Mouse (Mus musculus) ES-E14 (cell line): ENCODE results near the gene Chp1. TPM values are rescaled to one million over a fixed set of nuclear protein-coding genes. Genes with fewer than 3 reads are reported as not detected.

Experiments
- DNase-seq: peaks from one replicate; pipeline ENCODE4 v3.0.0-alpha.2; 2013; ENCODE audit warnings: low read depth, low spot score
- H3K27ac ChIP-seq: 2 replicates; pipeline ENCODE4 v1.5.1; 2012; ENCODE audit warnings: low read depth, mild to moderate bottlenecking, low read length, moderate library complexity, mixed read lengths; ENCODE audit not compliant: poor library complexity, insufficient read depth, severe bottlenecking
- H3K36me3 ChIP-seq: 2 replicates; pipeline ENCODE4 v1.6.1; 2012; ENCODE audit warnings: mild to moderate bottlenecking, low read length, moderate library complexity, mixed read lengths; ENCODE audit not compliant: control insufficient read depth, poor library complexity, insufficient read depth, severe bottlenecking
- H3K4me1 ChIP-seq, 2 experiments: fragments of 150-350 bp in 1 of 2; sonication (generic) in 1 of 2; 2 replicates each; pipeline ENCODE4 v1.6.1; 2012; ENCODE audit warnings: low read length in 2 of 2, mild to moderate bottlenecking in 1 of 2, mixed read lengths in 1 of 2; ENCODE audit not compliant: control insufficient read depth in 2 of 2, insufficient read depth in 2 of 2, poor library complexity in 1 of 2
- H3K4me3 ChIP-seq, 2 experiments: fragments of 150-350 bp in 1 of 2; sonication (generic) in 1 of 2; 2 replicates each; pipeline ENCODE4 v1.5.1; 2012; ENCODE audit warnings: low read length in 2 of 2, low read depth in 1 of 2, mild to moderate bottlenecking in 1 of 2, mixed read lengths in 1 of 2; ENCODE audit not compliant: insufficient read depth in 1 of 2, poor library complexity in 1 of 2, severe bottlenecking in 1 of 2
- H3K9ac ChIP-seq: 2 replicates; pipeline ENCODE4 v1.6.1; 2012; ENCODE audit warnings: low read depth, mild to moderate bottlenecking, low read length, mixed read lengths; ENCODE audit not compliant: poor library complexity, insufficient read depth, severe bottlenecking
- H3K9me3 ChIP-seq: fragments of 150-350 bp; sonication (generic); 2 replicates; pipeline ENCODE4 v1.6.1; 2012; ENCODE audit warnings: low read depth, mild to moderate bottlenecking, low read length; ENCODE audit not compliant: control insufficient read depth, insufficient read depth
- CHD2 ChIP-seq: IDR thresholded peaks from 2 replicates; pipeline ENCODE4 v1.6.1; 2014; ENCODE audit warnings: mild to moderate bottlenecking, low read depth, low read length, inconsistent platforms
- HCFC1 ChIP-seq: IDR thresholded peaks from 2 replicates; pipeline ENCODE4 v1.6.1; 2012; ENCODE audit warnings: low read length, inconsistent platforms, borderline replicate concordance; ENCODE audit not compliant: insufficient read depth
- MAFK ChIP-seq: IDR thresholded peaks from 2 replicates; pipeline ENCODE4 v1.6.1; 2014; ENCODE audit warnings: mild to moderate bottlenecking, low read depth, low read length, inconsistent platforms; ENCODE audit not compliant: insufficient read depth
- ZC3H11A ChIP-seq: IDR thresholded peaks from 2 replicates; pipeline ENCODE4 v1.6.1; 2012; ENCODE audit warnings: low read depth, mild to moderate bottlenecking, inconsistent platforms, low read length, borderline replicate concordance
- ZNF384 ChIP-seq: IDR thresholded peaks from 2 replicates; pipeline ENCODE4 v1.6.1; 2012; ENCODE audit warnings: low read depth, low read length, inconsistent platforms
- in situ Hi-C, 2 experiments: fragments of 600-800 bp; cut with MboI; formaldehyde crosslinking; loops; one replicate each; pipeline ENCODE4 v1.15.1; 2025; ENCODE audit warnings: low sequenced_read_pairs in 2 of 2, inconsistent platforms in 1 of 2; ENCODE audit not compliant: unreplicated experiment in 2 of 2
- total RNA-seq: library from RNA; depleted of rRNA; stranded (reverse); fragments of 300-350 nt; gene quantifications from 2 replicates; pipeline ENCODE4 v1.2.3, GENCODE M21; 2012

Chp1 gene
- total RNA-seq, 1 experiment = 29.7 TPM

- no peaks in the 10 kb centered on the region for H3K9me3 ChIP-seq
- no peak overlapping the region for H3K27ac ChIP-seq
- peaks cover 0 to 4% of the 10 kb centered on the region in 2 experiments; a peak in 1 of 4 replicates for H3K4me1 ChIP-seq
- DNase-seq = no peak
- H3K36me3 ChIP-seq = no peaks in the 10 kb centered on the region
- TF ChIP-seq ZC3H11A (no peak), MAFK (peak; percentile 54; the same call in 1 of the 2 replicates)
- no peak overlapping the region for H3K4me3 ChIP-seq
- no peak overlapping the region for H3K9ac ChIP-seq
- in situ Hi-C loops = no loop called here
Observed at GRCm38 (mm10) chr2:119558039-119558438, 10.5 kb downstream of the Chp1 start.

- DNase-seq = no peak
- H3K4me1 ChIP-seq = peaks cover 0 to 4% of the 10 kb centered on the region in 2 experiments; a peak in 1 of 4 replicates
- no peak for TF ChIP-seq MAFK
- no peak for TF ChIP-seq CHD2
- TF ChIP-seq HCFC1 = no peak
- no peak for TF ChIP-seq ZNF384
- no peak for TF ChIP-seq ZC3H11A
- H3K9me3 ChIP-seq = no peaks in the 10 kb centered on the region
- in situ Hi-C loops = no loop called here
- no peaks in the 10 kb centered on the region for H3K36me3 ChIP-seq
- H3K9ac ChIP-seq = no peak overlapping the region
- H3K4me3 ChIP-seq = no peak overlapping the region
- no peak overlapping the region for H3K27ac ChIP-seq
Observed at GRCm38 (mm10) chr2:119558737-119559340, 11.3 kb downstream of the Chp1 start.

GRCm38 (mm10) chr2:119561794-119562193 lies 14.3 kb downstream of the Chp1 start:
- Histone ChIP-seq H3K9ac (no peak overlapping the region), H3K4me1 (peaks cover 0 to 4% of the 10 kb centered on the region in 2 experiments; a peak in 1 of 4 replicates), H3K4me3 (no peak overlapping the region), H3K36me3 (peaks cover 4% of the 10 kb centered on the region; the same call in 1 of the 2 replicates), H3K27ac (no peak overlapping the region), H3K9me3 (no peaks in the 10 kb centered on the region)
- TF ChIP-seq MAFK = no peak
- no peak for TF ChIP-seq ZC3H11A
- no peak for TF ChIP-seq ZNF384
- no peak for TF ChIP-seq HCFC1
- TF ChIP-seq CHD2 = no peak
- no peak for DNase-seq
- in situ Hi-C loops = no loop called here

- H3K9ac ChIP-seq = no peak overlapping the region
- H3K36me3 ChIP-seq = peaks cover 4% of the 10 kb centered on the region; the same call in 1 of the 2 replicates
- H3K9me3 ChIP-seq = no peaks in the 10 kb centered on the region
- DNase-seq = no peak
- no peak for TF ChIP-seq ZC3H11A
- no peak for TF ChIP-seq ZNF384
- no peak for TF ChIP-seq MAFK
- no peak for TF ChIP-seq CHD2
- TF ChIP-seq HCFC1 = no peak
- H3K27ac ChIP-seq = no peak overlapping the region
- H3K4me1 ChIP-seq = no peaks in the 10 kb centered on the region
- in situ Hi-C loops = no loop called here
- H3K4me3 ChIP-seq = no peak overlapping the region
Observed at GRCm38 (mm10) chr2:119565284-119565683, 17.8 kb downstream of the Chp1 start.
